Mouse (Mus musculus): ENCODE data around the gene Rbpjl.
A peak's percentile ranks its signal among the peaks of the same experiment; 100 is the strongest.

DNA sequence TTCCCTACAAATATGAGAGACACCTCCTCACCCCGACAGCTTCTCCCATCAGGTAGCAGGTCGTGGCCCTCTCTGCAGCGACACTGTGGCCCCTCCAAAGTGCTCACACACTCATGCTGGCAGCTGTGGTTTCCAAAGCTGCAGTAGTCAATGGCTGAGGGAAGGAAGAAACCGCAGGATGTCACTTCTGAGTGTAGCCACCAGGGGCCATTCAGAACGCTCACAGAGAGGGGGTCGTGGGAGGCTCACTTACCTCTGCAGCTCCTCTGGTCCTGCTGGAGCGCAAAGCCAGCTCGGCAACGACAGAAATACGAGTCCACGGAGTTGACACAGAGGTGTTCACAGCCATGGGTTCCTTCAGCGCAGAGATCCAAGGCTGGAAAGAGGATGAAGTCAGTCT, 6.0 kb upstream of the Rbpjl start:
- TF ChIP-seq CTCF (conservative IDR thresholded peaks at IDR 0.05; ENCODE audit: low read length) (peak; percentile 14; the same call in 1 of the 2 replicates), POU5F1 (IDR thresholded peaks at IDR 0.05; ENCODE audit: borderline replicate concordance, low read length) (no peak)
